Mouse (Mus musculus): Measurements from ENCODE around the gene Btbd1.

Gene Btbd1

DNA sequence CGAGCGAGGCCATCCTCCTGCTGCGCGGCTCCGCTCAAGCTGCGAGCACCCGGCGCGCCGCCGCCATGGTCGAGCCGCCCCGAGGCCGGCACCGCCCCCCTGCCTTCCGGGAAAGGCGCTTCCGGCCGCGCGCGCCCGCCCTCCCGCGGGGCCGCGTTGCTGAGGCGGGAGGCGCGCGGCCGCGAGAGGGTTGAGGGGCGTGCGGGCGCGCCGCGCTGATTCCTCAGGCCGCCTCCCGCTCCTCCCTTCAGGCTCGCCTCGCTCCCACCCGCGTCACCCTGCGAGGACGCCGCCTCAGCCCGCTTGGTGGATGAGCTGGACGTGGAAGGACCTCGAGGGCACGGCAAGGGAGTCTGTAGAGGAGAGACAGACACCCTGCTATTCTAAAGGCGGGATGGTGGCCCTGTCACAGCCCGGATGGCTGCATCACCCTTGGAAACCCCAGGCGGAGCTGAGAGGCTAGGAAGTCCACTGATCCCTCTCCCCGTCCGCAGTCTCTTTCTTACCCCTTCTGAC, at the start of gene Btbd1:
TSS of gene Btbd1 (minus strand) at position 53 of the 516 bp plus-strand sequence.
- no peak for DNase-seq (ENCODE audit: low read depth, low spot score)

DNA sequence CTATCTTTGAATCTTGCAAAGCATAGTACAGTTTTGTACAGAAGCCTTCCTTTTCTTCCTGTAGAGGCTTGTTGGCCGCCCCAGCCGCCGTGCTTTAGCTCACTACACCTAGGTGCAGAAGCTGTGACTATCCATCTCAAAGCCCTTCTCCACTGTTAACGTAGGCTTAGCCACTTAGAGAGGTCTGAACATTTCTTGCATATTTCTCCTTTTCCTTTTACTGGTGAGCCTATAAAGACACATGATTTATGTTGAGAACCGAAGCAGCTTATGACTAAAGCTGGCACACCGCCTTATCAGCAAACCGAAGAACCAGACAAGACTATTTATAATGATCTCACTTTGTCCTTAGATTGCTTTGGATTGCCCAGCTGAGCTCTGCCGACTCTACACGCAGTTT, 46.1 kb upstream of the Btbd1 start:
- peak; percentile 67 for DNase-seq (ENCODE audit: low read depth, low spot score)

DNA sequence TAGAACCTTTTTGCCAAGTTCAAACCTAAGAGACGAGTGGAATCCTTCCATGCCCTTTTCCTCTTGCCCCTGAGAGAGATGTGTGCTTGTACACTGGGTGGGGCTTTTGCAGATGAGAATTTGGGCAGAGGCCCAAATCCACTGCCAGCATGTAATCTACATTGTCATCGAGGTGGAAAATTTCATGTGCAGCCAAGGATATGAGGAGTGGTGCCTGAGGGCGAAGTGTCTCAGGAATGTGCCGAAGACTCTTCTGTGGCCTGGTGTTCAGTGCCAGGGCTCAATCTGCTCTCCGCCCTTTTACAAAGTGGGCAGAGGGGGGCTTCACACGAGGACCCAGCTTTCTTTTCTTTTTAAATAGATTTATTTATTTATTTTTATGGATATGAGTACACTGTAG, 45.4 kb upstream of the Btbd1 start:
- no peak for DNase-seq (ENCODE audit: low read depth, low spot score)

DNA sequence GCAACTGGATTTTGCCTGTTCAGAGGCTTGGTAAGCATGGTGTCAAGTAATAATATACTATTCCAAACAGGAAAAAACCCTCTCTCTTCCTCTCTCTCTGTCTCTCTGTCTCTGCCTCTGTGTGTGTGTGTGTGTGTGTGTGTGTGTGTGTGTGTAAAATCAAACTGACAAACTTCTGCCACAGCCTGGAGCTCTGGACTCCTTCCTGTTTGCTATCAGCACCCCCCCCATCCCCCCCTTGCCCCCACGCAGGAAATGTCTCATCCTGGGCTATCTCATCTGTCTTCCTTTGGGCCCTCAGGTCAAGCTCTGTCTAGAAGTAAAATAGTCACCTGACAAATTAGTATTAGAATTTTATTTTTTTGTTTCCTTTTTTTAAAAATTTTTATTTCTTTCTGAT, 44.6 kb upstream of the Btbd1 start:
- DNase-seq (ENCODE audit: low read depth, low spot score), result no peak

DNA sequence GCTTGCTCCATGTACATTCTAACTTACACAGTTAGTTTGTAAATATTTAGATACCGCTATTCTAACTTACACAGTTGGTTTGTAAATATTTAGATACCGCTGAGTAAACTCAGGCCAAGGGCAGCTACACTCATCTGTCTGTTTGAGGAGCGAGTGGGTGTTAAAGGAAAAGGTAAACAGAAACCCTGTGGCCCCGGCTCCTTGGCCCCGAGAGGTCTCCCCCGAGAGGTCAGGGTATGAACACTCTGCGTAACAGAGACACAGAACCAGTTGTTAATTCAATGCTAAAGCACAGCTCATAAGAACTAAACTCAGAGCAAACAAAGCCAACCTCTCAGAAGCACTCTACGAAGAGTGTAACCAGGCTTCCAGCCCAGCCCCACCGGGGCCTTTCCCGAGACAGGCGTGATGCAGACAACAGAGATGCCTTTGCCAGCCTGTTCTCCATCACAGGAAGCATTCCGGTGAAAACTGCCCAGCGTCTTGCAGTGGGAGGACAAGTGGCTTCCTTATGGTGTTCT, 43.3 kb upstream of the Btbd1 start:
- no peak for DNase-seq (ENCODE audit: low read depth, low spot score)

DNA sequence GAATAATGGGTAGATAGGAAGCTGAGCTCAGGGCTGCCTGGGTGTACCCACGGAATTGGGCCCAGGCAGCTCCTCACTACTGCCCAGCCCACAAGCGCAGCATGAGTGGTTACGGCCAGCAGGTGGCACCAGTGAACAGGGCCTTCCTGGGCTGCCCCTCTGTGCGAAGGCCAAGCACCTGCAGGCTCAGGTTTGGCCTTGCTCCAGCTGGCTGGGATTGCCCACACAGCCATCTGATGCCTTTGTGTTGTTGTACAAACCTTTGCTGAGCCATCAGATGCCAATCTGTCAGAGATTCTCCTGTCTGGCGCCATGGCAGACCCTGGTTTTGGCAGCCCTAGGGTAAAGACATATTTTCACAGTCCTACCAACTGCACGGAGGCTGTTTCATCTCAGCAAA, 38.9 kb upstream of the Btbd1 start:
- DNase-seq (ENCODE audit: low read depth, low spot score), result no peak

DNA sequence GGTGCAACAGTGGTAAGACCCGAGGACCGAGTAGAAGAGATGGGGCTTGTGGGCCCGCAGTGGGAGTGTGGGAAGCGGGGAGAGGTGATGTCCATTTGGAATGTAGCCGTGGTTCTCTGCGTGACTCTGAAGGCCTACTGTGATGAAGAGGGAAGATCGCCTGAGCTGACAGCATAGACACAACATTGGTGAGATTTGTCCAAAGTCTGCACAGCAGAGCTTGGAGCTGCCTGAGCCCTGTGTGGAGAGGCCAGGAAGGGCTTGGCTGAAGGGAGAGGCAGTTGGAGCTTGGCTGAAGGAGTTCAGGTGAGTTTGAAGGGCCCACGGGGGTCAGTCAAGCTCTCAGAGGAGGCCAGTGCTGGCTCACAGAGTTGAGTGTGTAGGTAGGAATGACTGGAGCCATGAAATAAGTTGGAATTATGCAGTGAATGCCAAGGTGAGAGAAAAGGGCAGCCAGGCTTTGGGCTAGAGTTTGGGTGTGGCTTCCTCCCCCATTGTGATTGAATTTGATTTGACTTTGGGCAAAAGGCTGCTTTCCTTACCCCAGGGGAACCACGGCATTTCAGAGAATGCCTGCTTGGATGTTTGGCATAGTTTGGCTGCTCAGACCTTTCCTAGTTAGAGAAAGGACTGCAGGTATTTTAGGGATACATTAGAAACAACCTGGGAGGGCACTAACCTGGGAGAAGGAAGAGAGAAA, 38.1 kb upstream of the Btbd1 start:
- no peak for DNase-seq (ENCODE audit: low read depth, low spot score)

DNA sequence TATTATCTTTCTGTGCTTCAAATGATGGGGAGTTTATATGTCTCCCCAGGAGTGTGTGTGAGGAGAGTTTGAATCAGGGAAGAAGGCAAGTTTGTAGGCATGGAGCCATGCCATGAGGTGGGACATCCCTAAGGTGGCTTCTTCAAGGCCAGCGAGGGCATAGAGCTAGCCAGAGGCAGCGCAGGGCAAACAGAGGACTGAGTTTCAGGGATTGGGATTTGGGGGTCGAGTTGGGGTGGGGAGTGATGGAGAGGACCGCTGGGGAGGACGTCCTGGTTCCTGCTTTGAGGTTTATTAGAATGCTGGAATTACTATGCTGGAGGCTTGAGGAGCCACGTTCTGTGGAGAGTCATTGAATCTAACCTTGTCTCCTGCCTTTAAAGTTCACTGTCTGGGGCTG, 36.7 kb upstream of the Btbd1 start:
- DNase-seq (ENCODE audit: low read depth, low spot score), result no peak

DNA sequence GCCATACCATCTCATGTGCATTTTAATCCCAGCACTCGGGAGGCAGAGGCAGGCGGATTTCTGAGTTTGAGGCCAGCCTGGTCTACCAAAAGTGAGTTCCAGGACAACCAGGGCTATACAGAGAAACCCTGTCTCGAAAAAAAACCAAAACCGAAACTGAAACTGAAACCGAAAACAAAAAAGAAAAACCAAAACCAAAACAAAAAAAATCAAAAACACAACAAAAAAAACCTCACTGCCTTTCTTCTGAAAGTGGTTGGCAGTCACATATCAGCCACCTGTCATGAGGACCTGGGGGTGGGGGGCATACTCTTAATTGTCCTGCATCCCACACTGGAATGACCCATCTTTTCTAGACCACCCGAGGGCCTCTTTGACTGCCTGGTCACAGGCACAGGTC, 35.3 kb upstream of the Btbd1 start:
- no peak for DNase-seq (ENCODE audit: low read depth, low spot score)

DNA sequence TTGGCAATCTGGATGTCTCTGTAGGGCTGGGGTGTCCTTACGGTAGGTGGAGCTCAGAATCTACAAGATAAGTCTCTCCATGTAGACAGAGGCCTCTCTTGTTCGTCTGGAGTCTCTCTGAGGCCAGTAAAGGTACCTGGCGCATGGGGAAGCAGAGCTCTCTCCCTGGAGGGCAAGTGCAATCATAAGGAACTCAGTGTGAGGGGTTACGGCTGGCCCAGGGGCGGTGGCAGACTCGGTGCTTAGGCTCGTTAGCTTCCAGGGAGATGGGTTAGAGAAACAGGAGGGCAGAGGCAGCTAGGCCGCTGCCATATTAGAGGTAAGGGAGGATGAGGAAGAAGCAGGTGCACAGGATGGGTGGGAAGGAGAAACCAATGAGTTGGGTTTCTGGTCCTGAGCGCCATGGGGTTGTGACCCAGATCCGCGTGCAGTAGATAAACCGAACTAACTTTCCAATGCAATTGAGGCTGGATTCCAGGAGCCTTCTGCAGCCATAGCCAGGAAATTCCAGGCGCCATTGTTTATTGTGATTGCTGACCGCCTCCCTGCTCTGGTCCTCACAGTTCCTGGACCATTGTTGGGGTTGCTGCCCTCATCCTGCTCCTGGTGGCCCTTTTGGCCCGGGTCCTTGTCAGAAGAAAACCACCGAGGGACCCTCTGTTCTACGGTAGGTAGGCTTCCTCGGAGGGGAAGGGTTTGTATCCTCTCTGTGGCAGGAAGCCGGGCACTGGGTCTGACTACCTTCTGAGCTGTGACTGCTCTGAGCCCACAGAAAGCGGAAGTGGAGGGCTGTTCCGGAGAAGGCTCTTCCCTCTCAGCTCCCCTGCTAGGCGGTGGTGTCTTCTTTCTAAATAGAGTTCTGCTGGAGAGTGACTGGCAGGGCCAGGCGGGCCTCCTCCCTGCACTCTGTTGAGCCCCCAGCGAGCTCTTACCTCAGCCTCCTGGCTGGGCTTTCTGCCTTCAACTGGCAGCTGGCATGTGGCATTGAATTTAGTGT, 33.7 kb upstream of the Btbd1 start:
- DNase-seq (ENCODE audit: low read depth, low spot score), result no peak

DNA sequence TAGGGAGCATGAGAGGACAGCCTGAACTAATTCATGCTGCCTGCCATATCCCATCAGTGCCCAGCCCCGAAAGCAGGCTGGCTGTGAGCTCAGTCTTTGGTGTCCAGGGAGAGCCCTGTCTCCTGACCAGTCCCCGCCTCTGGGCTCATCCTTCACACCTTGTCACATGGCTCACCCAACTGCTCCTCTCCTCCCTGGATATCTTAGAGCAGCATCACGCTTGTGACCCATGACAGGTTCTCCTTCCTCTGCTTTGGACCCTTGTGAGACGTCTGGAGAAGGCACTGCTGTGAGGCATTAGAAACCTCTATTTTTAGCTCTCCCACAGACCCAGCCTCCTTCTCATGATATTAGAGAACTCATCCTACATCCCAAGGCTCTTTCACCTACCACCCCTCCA, 32.7 kb upstream of the Btbd1 start:
- DNase-seq (ENCODE audit: low read depth, low spot score), result no peak

DNA sequence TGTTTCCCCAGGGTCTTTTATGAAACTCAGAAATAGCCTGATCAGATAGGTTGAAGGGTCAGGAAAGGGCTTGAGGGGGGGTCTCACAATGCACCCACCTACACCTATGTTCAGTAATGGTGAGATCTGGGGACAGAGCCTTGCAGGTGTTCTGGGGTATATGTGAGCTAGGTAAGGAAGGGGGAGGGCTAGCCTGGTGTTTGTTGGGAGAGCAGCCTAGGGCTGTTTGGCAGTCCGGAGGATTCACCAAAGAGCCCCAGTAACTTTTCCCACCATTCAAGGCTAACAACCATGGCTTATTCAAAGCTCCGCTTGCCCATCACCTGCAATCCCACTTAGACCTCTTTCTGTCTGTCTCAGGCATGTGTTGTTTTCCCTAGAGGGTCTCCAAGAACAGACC, 32.2 kb upstream of the Btbd1 start:
- DNase-seq (ENCODE audit: low read depth, low spot score), result no peak

DNA sequence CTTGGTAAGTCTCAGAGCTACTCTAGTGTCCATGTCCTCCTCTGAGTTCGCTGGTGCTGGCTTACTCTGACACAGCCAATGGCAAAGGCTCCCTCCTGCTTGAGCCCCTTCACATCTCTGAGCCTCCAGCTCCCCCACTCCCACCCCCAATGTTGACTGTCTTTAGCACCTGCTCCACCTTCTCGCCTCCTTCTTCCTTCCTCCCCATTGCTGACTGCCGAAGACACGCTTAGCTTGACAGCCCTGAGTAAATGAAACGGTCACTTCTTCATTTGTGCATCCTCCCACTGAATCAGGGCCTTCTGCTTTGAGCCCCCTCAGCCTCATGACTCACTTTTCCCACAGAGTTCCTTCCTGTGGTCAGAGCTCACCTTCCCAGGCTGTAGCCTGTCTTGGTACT, 31.8 kb upstream of the Btbd1 start:
- DNase-seq (ENCODE audit: low read depth, low spot score), result no peak

DNA sequence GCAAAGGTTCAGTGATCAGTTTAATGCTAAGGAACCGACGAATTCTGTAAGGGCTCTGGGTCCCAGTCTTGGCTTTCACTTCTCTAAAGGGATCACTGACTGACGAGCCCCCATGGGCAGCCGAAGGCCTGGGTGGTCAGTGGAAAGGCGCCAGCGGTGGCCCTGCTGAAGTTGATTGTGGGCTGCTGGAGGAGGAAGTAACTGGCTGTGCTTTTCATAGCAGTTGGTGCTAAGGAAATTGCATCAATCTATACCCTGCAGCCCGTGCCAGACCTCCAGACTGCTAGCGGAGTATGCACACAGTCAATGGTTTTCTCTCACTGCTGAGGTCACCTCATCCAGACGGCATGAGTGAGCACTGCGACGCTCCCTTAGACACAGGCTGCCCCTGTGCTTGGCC, 30.8 kb upstream of the Btbd1 start:
- no peak for DNase-seq (ENCODE audit: low read depth, low spot score)

DNA sequence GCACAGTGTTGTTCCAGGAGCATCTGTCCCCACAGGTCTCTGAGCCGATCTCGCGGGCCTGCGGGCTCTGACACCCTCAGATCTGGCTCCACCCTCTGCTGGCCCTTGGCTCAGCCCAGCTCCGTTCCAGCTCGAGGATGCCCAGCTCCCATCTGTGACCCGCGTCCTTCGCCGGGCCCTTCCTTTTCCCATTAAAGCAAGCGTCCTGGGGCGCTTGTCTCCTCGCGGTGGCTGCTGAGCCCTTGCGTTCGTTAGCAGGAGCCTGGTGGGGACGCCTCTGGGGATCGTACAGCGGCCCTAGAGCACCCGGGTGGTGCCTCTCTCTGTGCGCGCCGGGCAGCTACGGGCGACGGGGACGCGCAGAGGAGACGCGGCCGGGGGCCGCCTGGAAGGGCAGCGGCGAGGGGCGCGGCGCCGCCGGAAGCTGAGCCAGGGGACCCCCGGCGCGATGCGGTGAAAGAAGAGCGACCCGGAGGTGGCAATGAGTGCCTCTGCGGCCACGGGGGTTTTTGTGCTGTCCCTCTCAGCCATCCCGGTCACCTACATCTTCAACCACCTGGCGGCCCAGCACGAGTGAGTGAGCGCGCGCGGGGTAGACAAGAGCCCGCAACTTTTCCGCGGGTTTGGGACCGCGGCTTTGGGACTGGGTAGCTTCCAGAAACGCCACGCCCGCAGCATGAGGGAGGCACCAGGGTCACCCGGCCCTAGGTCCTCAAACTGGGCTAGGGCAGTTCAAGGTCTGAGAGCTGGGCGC, 29.9 kb upstream of the Btbd1 start, which contains the start of gene Tm6sf1:
TSS of gene Tm6sf1 (plus strand) at position 34 of the 754 bp plus-strand sequence.
- no peak for DNase-seq (ENCODE audit: low read depth, low spot score)

DNA sequence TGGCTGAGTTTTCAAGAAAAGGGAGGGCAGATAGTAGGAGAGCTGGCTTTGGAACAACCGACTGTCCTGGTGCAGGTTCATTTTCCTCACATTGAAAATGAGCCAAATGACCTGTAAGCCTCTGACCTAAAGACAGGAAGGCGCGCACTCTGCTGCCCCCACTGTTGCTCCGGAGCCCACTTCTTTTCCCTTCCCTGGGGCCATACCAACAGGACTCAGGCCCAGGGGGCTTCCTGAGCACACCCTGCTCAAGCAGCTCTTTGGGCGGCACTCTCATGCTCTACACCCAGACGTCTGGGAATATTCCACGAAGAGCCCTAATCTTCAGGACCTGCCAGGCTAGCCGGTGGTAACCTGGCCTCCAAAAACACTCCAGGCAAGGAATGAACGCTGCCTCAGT, 29.0 kb upstream of the Btbd1 start:
- DNase-seq (ENCODE audit: low read depth, low spot score), result no peak

DNA sequence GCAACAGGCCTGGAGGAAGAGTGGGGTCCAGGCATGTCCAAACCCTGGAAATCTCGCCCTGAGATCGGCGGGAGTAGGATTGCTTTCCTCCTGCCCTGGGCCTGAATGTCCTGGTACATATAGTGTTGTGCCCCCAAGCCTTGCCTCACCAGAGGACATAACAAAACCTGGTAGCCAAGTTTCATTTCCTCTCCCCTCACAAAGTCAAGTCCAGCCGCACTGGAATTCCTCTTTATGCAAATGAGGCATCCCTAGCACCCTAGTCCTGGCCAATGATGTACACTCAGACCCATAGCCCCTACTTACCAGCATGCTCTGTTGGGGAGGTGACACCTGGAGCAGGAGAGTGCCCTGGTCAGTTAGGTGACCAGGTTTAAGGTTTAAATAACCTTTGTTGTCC, 27.0 kb upstream of the Btbd1 start:
- DNase-seq (ENCODE audit: low read depth, low spot score), result no peak

DNA sequence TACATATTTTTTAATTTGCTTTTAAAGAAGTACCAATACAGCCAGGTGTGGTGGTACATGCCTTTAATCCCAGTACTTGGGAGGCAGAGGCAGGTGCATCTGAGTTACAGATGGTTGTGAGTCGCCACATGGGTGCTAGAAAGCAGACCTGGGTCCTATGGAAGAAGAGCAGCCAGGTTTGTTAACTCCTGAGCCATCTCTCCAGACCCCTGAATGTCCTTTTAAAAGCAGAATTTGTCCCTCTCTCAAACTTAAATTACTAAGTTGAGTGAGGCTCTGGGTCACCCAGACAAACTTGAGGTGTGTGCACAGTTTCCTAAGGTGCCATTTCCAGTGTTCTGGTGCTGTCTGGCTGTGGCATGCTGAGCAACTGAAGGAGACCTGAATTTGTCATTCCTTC, 26.5 kb upstream of the Btbd1 start, which contains the start of gene Gm10160:
TSS of gene Gm10160 (minus strand) at position 101 of the 400 bp plus-strand sequence.
- no peak for DNase-seq (ENCODE audit: low read depth, low spot score)

DNA sequence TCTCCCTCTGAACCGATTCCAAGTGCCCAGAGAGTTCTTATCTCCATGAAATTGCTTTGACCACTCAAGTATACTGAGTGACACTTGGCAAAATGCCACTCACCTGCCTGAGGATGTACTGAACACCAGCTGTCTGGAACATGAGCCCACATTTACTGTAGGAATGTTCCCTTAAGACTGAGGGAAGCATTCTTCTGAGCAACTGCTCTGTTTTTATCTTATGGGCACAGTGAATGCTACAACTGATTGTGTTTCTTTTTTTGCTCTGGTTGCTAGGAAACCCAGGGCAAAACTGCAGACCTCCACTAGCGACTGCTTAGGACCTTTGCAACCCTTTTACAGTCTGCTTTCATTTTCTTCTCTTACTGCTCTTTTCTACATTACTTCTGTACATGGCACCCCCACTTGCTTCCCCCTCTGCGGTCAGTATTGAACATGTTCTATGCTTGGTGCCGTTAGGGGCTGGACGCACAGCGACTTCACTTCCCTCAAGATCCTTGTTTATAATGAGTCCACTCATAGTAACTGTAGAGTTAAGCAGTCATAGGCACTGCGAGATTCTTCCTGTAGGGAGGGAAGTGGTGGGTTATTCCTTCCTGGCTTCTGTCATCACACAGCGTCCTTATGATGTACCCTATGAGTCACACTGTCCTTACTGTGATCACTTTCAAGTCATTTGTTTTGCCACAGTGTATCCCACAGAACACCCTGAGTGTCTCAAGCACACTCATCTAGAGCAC, 25.5 kb upstream of the Btbd1 start:
- DNase-seq (ENCODE audit: low read depth, low spot score), result no peak

DNA sequence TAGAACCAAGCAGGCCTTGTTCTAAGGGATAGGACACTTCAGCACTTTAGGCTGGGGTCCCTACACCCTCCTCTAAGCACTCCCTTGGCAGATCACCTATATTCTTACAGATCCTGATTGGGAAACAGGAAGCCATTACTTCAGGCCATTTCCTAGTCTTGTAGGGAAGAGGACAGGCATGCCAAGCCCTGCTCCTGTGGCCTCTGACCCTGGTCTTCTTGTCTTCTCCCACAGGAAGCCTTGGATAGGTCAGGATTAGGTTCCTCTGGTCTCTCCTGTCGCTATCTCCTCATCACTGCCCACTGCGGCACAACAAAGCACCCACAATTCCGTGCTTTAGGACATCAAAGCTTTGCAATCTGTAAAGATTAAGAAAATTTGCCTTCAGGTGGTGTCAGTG, 22.5 kb upstream of the Btbd1 start:
- DNase-seq (ENCODE audit: low read depth, low spot score), result no peak

DNA sequence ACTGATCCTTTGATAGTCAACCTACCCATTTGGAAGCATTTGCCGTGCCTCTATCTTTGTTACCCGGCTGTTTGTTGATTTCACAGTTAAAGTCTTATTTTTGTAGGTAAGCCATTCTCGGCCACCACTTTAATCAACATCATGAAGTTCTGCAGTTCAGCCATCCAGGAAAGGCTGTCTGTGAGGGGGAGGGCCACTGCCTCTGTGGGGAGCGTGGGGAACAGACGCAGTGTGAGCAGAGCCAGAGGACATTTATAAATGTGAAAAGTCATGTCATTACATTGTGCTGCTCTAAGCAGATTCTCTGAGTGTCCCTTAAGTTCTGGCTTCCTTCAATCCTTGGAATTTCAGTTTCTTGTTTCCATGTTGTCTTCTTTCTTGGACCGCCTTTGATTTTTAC, 20.9 kb upstream of the Btbd1 start:
- DNase-seq (ENCODE audit: low read depth, low spot score), result no peak

Data from telencephalon, adult 2 months (tissue).